Mouse (Mus musculus): ENCODE data around the gene Mrpl23. TPM values are rescaled to one million over a fixed set of nuclear protein-coding genes. Genes with fewer than 3 reads are reported as not detected.

Mrpl23 gene
- total RNA-seq, 2 experiments from 2014 or later = 9.6 TPM; not detected in 1

GRCm38 (mm10) chr7:142548706-142549105 is 16.2 kb downstream of the Mrpl23 start:
- no peak for ATAC-seq (replicated peaks; ENCODE audit: low FRiP score, poor library complexity, severe bottlenecking)

- no peak for ATAC-seq (replicated peaks; ENCODE audit: low FRiP score, poor library complexity, severe bottlenecking)
Observed at GRCm38 (mm10) chr7:142549941-142550763, 17.7 kb downstream of the Mrpl23 start.

- no peak for ATAC-seq (replicated peaks; ENCODE audit: low FRiP score, poor library complexity, severe bottlenecking)
Observed at GRCm38 (mm10) chr7:142550935-142551373, 18.5 kb downstream of the Mrpl23 start.

GRCm38 (mm10) chr7:142551691-142552090 is 19.2 kb downstream of the Mrpl23 start:
- no peak for ATAC-seq (replicated peaks; ENCODE audit: low FRiP score, poor library complexity, severe bottlenecking)

DNA sequence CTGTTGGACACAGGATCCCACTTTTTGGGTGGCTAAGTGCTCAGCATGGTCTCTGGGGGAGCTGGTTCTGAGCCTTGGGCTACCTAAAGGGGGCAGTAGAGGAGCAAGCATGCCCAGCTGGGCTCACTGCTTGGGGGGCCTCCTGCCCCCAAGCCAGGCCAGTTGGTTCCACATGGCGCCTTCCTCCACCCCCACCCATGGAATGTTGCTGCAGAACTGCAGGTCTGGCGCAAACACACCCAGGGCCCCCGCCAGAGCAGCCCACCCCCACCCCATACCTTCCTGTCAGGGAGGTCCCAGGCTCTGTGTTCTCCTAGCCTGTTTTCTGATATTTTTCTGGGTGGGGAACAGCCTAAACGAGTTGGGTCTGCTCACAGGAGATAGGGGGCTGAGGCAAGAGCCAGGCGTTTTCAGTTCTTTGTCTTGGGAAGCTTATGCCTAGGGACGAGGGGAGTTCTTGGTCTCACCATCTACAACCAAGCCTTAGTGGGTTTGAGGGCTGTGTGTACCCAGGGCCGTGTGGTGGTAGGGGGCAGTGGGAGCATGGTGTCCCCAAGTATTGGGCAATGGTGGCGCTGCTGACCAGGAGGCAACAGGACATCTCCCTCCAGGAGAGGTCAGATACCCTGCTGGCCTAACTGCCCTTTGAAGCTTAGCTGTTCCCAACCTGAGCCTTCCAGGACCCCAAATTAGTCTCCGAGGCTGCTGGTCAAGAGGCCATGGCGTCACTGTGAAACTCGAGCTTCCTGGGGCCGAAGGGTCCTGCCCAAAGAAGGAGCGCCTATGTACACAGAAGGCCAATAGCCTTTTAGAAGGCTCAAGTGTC is 20.3 kb downstream of the Mrpl23 start:
- ATAC-seq (replicated peaks; ENCODE audit: low FRiP score, poor library complexity, severe bottlenecking) = no peak

GRCm38 (mm10) chr7:142553417-142554335 is 21.2 kb downstream of the Mrpl23 start:
- no peak for ATAC-seq (replicated peaks; ENCODE audit: low FRiP score, poor library complexity, severe bottlenecking)

- ATAC-seq (replicated peaks; ENCODE audit: low FRiP score, poor library complexity, severe bottlenecking) = no peak
Observed at GRCm38 (mm10) chr7:142554625-142555024, 22.1 kb downstream of the Mrpl23 start.

DNA sequence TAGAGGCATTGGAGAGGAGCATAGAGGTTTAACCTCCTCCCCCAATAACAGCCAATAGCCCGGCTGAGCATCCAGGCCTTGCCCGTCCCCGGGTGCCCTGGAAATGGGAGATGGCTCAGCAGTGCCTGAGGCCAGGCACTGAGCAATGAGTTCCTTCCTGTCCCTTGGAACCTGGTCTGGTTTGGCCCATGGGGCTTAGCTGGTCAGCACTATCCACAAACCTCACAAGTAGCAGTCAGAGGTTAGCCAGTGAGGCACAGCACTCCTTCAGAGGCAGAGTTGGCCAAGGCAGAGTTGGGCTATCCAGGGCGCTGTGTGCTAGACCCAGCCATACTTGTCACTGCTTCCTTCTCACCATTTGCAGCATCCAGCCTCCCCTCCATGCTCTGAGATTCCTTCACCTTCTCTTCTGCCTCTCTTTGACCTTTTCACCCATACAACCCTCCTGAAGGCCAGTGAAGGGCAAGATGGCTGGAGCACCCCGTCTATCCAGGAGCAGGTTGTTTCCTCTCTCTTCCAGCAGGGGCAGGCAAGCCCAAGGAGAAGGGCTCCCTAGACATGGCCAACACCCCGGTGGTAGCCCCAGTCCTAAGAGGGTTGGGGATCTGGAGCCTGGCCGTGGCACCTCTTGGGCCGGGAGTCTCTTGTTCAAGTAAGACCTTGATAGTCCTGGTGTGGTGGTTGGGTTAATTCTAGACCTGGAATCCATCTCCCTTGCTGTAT is 23.0 kb downstream of the Mrpl23 start:
- no peak for ATAC-seq (replicated peaks; ENCODE audit: low FRiP score, poor library complexity, severe bottlenecking)

- no peak for ATAC-seq (replicated peaks; ENCODE audit: low FRiP score, poor library complexity, severe bottlenecking)
Observed at GRCm38 (mm10) chr7:142556089-142556476, 23.6 kb downstream of the Mrpl23 start.

DNA sequence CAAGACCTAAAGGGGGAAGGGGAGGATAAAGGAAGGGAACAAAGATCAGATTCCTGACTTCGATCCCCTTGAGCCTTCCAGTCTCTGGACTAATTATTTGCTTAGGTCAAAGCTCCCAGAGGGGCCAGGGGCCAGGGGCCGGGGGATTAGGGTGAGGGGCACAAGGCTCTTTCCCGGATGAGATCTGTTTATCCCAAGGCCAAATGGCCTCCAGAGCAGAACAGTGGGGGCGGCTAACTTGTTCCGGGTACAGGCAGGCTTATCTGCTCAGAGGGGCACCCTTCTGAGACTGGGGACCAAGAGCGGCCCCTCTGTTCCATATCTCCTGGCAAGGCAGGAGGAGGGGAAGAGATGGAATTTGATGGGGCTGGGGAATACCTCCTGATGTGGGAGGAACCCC is 25.2 kb downstream of the Mrpl23 start:
- ATAC-seq (replicated peaks; ENCODE audit: low FRiP score, poor library complexity, severe bottlenecking) = no peak

- no peak for ATAC-seq (replicated peaks; ENCODE audit: low FRiP score, poor library complexity, severe bottlenecking)
Observed at GRCm38 (mm10) chr7:142558511-142559146, 26.1 kb downstream of the Mrpl23 start.

DNA sequence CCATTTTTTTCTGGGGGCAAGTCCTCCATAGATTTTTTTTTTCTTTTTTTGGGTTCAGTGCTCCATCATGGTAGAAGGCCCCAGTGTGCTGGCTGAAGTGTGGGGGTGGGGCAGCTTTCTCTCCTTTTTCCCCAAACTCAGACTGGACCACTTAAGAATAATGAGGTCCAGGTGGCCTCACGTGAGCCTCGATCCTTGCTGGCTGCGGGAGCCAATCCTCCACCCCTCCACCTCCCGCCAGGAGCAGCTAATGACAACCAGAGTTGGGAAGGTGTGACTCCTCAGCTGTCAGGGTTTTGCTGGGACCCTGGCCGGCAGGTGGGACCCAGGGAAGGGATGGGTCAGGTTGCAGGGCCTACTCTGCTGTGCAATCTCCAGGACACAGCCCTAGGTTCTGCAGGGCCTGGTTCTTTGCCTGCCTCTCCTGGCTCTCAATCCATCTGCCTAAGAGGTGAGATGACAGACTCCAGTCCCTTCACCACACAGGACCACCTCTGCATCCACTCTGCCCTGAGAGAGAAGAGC is 27.2 kb downstream of the Mrpl23 start:
- no peak for ATAC-seq (replicated peaks; ENCODE audit: low FRiP score, poor library complexity, severe bottlenecking)

GRCm38 (mm10) chr7:142560942-142561855 is 28.7 kb downstream of the Mrpl23 start:
- no peak for ATAC-seq (replicated peaks; ENCODE audit: low FRiP score, poor library complexity, severe bottlenecking)

GRCm38 (mm10) chr7:142561856-142562404 is 29.4 kb downstream of the Mrpl23 start:
- no peak for ATAC-seq (replicated peaks; ENCODE audit: low FRiP score, poor library complexity, severe bottlenecking)

DNA sequence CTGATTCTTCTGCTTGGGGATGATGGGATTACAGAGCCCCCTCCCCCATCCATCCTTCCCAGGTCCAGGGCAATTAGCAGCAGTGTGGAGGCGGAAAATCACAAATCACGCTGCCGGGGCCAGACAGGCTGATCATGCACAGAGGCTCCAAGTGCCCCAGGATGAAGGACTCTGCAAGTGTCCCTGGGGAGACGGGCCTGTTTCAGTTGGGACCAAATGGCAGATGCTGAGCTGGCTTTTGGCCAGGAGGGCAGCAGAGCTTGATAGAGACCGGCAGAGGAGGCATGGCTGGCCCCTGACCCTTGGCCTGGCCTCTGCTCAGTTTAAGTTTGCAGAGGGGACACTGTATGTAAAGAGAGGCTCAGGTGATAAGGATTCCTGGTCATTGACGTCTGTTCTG is 30.7 kb downstream of the Mrpl23 start:
- ATAC-seq (replicated peaks; ENCODE audit: low FRiP score, poor library complexity, severe bottlenecking) = no peak

DNA sequence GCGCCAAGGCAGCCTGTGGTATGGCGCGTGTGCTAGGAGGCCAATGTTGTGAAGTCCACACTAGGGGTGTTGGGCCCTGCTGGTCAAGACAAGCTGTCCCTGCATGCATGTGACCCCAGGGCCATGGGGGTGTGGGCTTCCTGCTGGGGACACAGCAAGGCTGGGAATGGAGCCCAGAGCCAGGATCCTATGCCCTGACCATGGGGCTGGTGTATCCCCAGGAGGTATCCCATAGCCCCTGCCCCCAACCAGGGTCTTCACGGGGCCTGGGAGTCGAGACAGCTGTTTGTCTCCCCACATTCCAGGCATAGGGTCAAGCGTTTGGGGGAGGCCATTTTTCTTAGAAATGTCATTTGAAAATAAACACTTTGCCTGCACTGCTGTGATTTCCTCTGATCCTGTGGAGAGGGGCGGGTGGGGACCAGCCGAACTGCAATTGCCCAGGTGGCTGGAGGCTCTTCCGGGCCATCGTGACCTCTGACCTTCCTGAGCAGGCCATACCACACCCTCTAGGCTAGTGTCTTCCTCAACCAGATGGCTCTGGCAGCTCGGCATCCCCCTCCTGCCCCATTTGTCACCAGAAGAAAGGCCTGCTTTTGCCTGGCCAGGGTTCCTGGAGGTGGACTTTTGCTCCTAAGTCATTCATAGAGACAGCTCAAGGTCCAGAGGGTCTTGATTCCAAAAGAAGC is 32.6 kb downstream of the Mrpl23 start:
- no peak for ATAC-seq (replicated peaks; ENCODE audit: low FRiP score, poor library complexity, severe bottlenecking)

DNA sequence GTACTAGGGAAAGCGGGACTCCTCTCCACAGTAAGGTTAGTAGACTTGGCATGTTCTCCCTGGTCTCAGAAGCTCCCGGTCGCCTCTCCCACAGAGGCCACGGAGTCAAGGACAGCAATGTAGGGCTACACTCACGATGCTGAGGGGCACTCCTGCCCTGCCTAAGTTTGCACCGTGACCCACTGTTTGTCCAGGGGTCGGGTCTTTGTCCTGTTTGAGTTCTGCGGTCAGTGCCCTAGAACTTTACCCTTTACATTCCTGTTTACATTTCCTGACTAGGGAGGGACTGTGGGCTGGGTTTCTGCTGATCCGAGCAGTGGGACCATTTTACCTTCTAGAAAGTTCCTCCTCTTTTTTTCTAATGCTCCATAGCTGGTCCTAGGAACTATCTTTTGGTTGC is 34.0 kb downstream of the Mrpl23 start:
- no peak for ATAC-seq (replicated peaks; ENCODE audit: low FRiP score, poor library complexity, severe bottlenecking)

Data from erythroid progenitor cell, adult 5-6 weeks (primary cell).